Mouse (Mus musculus): ENCODE results near the gene Alpk1.

Alpk1 gene

DNA sequence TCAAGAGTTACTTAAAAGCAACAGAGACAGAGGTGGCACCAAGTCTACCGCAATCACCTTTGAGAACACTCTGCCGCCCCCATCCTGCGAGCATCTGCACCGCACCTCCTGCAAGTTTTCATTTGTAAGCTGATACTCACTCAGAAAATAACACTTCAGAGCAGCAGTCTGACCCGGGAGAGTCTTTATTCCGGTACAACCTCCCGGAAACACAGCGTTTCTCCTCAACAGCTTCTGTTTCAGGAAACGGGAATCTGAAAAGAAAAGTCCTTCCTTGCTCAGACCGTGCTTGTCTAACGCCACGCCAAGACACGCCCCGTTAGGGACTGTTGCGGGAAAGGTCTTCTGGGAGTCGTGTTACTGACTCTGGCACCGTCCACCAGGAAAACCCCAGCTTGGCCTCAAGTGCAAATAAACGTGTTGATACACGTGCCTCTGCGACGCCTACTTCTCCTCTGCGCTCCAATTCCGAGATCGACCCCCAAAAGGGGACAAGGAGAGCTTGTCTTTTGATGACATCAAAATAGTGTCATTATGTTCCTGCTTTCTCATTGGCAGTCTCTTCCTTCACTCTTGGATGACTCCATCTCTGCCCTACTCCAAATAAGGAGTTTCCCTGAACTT lies at the start of gene Alpk1:
Gene Alpk1, minus strand, starts transcription at position 507 of the 624 bp plus-strand sequence.
- peak; percentile 76 for DNase-seq (ENCODE audit: low spot score)

DNA sequence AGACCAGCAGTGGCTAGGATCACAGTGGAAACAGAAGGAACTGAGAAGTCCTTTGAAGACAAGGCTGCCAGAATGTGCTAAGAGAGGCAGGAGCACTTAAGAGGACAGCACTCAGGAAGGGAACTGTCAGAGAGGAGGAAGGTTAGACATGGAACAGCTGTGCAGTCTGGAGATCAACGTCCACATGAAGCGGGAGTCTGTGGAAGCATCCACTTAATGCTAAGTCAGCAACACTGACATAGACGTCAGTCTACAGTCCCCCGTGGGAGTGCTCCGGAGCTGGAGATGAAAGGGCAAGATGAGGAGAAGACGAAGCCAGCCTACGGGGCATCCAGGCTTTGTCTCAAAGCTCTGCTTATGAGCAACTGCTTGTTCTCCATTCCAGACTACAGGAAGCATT lies 46.8 kb upstream of the Alpk1 start:
- no peak for DNase-seq (ENCODE audit: low spot score)

DNA sequence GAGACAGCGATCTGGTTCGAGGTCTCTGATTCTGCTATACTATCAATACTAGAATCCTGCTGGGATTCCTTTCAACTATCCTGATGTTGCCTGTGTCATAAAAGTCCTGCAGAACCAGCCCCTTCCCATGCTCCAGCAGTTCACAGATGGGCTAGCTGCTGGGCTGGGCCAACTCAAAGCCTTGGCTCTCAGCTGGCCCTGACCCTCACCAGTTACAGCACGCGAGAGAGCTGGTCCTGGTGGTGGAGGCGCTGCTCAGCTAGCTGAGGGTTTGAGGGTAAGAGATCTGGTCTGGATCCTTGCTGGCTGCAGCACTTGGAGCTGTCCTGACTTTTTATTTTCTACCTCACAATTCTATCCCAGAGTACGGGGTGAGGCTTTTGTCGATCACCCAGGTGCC lies 46.2 kb upstream of the Alpk1 start:
- no peak for DNase-seq (ENCODE audit: low spot score)

DNA sequence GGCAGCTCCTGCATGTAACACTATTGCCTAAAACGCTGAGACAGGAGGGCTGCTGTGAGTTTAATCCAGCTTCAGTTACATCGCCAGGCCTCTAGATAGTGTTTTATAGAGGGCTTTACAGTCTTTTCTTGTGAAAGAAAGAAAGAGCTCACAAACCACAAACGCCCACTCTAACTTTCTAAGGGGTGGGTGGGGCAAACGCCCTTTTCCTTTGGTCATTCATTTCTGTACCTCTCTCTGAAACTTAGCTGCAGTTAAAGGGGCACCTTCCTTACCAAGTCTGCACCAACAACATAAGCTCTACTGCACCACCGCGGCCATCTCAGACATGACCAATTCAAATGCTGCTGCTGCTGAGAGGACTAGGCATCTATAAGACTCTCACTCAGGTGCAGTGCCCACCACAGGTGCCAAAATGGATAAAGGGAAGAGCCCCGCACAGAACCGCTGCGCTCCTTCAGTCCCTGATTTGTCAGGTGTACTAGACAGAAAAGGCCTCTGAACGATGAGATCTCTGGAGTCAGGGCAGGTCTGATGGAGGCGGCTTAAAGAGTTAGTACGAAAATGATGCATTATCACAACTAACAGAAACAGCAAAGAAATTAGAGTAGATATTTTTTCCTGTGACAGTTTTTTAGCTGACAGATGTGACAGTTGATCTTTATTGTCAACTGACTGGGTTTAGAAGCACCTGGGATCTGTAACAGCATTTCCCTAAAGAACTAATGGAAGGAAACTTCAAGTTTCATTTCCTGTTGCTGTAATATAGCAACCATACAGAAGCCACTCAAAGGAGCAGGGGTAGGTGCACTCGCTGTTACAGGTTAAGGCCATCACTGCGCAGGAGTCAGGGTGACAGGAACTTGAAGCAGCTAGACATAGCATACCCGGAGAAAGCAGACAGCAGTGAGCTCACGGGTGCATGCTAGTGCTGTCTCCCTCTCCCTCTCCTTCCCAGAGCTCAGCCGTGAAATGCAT lies 43.8 kb upstream of the Alpk1 start:
- DNase-seq (ENCODE audit: low spot score): no peak

DNA sequence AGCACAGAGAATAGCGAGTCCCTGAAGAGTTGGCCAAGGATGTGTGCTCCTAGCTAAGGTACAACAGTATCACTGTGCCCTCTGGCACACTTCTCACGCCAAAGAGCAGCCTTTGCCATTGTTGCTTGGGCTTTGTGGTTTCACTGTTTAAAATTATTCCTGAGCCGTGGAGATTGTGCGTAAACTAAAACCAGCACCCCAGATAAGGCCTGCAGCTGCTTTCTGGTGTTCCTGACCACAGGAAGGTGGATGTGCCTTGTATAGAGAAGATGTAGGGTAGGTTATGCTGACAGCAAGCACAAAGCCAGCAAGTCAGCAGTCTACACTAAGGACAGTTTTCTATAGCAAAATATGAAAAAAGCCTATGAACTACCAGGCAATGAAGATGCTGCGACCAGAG lies 40.9 kb upstream of the Alpk1 start:
- no peak for DNase-seq (ENCODE audit: low spot score)

DNA sequence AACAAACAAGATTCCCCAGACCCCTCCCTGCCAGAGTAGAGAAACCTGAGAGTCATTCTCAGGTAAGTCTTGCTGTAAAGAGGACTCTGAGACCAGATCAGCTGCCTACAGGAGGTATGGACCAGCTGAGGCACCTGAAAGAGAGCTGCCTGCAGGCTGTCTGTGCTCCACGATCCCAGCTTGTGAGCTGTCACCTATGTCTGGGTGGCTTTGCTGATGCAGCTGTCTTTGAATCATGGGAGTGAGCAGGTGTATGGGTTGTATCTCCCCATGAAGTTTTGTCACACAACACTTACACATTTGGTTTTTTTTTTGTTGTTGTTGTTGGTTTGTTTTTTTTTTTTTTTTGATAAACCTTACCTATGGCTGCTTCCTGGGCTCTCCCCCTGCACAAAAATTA lies 40.1 kb upstream of the Alpk1 start:
- no peak for DNase-seq (ENCODE audit: low spot score)

DNA sequence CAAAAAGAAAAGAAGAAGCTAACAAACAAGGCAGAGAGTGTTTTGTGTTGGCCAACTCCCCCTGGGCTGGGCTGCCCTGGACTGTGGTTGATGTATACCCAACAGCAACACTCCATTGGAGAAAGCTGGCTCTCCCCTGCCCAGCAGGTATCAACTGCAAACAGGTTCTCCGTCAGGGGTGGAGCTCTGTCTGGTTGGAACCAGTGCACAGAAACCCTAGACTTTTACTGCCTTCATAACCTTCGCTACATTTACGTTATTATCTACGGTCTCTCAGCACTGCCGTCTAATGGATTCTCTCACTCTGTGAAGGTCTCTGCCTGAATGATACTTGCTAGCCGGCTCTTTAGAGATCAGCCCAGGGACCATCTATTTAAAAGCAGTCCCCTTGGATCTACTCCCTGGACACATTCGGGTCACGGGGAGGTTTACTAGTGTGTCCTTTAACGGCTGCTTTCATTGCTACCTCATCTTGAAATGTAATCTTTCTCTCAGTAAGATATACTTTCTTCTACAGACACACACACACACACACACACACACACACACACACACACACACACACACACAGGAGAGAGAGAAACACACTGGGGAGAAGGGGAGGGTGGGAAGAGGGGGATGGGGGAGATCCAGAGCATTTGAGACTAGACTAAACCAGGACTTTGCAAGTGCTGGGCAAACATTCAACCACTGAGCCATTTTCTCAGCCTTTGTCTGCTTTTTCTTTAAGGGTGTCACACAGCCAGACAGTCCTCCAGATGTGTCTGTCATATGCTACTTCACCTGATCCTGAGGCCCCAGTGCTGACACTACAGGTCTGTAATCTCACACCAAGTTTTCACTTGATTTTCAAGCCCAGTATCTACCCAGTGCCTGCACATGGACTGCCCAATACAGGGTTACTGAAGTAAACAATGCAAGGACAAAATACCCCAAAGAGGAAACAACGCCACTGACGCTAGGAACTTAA lies 38.7 kb upstream of the Alpk1 start:
- DNase-seq (ENCODE audit: low spot score): no peak

DNA sequence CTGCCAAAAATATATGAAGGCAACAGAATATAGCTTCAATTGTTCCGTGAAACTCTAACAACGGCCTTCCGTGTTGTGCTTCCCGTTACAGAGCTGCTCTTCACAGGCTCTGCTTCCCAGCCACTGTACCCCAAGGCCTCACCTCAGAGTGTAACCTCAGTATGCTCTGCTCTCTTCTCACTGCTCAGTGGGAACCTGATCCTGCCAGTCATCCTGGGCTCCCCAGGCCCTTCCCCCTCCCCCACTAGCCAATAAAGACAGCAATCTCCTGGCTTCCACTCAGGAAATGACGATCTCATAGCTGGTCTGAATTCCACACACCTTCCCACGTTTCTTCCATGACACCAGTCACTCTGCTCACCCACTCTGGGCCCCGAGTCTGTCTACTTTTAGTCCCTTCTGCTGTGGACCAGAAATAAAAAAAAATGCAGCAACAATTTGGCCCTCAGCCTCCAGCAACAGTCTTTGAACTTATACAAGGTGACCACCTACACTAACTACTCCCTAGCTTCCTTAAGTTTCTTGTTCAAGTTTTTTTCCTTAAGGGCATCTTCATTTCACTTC lies 36.9 kb upstream of the Alpk1 start:
- no peak for DNase-seq (ENCODE audit: low spot score)

DNA sequence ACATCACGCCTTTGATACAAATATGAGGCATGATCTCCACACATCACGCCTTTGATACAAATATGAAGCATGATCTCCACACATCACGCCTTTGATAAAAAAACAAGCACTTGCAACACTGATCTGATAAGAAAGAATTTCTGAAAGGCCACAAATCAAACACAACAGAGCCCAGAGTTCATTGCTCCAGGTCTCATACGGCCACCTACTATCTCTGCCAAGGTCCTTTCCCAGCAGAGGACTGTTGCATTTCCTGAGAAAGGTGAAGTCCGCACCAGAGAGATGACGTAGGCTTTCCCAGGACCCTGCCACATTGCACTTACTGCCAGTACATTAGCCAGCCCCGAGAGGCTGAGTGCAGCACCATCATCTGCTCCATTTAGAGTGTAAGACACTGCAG lies 28.8 kb upstream of the Alpk1 start:
- DNase-seq (ENCODE audit: low spot score): no peak

DNA sequence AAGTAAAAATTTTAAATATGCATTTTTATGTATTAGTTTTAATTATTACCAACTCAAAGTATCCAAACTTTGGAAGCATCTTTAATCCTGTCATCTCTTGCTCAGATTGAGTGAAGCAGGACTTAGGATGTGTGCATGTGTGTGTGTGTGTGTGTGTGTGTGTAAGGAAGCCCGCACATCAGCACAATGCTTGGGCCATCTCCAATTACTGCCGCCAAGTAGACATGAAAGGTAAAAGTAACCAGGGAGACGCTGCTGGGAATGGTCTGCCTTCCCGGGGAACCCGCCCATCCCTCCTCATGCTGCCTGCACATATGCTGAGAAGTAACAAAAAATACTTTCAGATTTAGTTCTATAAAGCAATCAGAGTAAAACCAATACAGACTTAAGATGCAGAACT lies 27.5 kb upstream of the Alpk1 start:
- peak; percentile 37 for DNase-seq (ENCODE audit: low spot score)

DNA sequence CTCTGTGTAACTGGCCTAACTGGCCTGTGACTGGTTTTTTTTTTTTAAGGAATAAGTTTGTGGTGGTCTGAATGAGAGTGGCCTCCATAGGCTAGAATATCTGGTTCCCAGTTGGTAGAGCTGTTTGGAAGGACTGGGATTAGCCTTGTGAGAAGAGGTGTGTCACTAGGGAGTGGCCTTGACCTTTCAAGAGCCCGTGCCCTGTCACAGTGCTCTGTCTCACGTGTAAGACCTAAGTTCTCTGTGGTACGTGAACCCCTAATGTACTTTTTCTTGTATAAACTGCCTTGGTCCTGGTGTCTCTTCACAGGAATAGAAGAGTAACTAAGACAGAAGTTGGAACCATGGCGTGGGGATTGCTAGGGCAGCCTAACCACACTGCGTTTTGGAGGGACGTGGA lies 25.7 kb upstream of the Alpk1 start:
- DNase-seq (ENCODE audit: low spot score): no peak

DNA sequence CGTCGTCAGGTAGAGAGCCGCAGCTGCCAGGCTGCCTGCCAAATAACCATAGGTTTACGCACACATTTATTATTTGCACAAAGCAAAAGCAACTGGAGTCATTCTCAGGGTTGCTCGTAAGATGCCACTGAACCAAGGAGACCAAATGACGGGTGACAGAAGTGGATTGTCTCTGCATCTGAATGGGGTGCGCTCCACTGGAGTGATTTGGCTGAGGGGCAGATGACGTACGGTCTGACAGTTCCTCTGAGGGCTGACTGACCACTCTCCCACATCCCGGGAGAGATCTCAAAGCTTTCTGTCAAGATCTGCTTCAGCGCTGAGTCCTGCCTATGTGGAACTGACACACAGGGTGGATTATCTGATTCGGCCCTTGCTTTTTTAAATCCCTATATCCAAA lies 24.7 kb upstream of the Alpk1 start:
- peak; percentile 2 for DNase-seq (ENCODE audit: low spot score)

DNA sequence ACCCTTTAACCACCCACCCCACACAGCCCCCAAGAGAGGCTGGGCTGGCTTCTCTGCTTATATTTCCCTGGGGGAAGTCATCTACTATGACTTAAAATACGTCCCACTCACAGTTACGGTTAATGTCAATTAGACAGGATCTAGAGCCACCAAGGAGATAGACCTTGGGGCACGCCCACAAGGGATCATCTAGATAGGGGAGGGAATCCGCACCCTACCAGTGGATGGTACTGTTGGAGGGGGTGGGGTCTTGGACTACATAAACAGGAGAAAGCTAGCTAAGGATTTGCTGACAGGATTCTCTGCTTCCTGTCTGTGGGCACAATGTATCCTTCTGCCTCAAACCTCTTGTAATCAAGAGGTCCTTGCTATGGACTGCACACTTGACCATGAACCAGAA lies 24.1 kb upstream of the Alpk1 start:
- DNase-seq (ENCODE audit: low spot score): peak; percentile 1

DNA sequence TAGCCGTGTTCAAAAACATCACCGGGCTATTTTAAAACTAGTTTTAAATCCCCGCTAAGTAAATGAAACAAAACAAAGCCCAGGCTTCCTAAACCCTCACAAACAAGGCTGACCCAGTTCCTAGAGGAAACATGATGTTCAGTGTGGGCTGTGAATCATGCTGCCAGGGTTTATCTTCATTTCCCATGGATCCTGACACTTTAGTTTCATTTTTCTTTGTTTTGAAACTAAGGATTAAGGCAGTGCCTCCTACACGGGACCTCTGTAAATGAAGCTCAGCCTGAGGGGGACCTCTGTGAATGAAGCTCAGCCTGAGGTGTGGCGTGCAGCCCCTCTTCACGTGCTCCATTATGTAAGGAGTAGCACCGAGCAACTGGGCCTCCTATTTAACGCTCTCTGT lies 22.5 kb upstream of the Alpk1 start:
- DNase-seq (ENCODE audit: low spot score): no peak

DNA sequence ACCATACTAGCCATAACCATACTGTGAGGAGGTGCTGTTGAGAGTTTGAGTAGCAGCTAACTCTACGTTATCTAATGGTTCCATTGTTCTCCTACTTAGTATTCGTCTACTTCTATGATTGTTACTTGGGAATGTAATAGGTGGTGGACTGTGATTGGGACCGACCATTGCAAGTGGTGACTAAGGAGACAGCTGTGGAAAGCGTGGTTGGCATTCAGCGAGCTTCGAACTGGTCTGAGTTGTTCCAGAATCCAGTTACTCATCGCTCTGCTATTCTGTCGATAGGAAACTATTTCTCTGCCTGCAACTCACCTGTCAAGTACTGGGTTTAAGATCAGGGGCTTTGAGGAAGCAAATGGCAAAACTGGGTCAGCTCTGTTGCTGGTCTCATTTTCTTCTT lies 20.8 kb upstream of the Alpk1 start:
- peak; percentile 2 for DNase-seq (ENCODE audit: low spot score)

DNA sequence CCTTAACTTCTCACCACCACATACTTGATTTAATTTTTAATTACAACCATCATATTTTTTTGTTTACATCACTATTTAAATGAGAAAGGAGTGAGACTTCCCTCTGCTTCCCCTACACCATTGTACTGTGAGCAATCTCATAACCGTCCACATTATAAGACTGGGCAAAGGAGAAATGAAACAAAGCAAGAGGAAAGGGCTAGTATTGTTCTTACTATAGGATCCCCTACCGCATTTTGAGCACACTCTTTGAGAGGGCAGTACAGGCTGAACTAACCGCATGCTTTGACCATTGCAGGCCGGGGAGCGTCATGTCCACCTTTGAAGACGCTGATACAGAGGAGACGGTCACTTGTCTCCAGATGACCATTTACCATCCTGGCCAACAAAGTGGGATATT lies 15.9 kb upstream of the Alpk1 start:
- DNase-seq (ENCODE audit: low spot score): no peak

DNA sequence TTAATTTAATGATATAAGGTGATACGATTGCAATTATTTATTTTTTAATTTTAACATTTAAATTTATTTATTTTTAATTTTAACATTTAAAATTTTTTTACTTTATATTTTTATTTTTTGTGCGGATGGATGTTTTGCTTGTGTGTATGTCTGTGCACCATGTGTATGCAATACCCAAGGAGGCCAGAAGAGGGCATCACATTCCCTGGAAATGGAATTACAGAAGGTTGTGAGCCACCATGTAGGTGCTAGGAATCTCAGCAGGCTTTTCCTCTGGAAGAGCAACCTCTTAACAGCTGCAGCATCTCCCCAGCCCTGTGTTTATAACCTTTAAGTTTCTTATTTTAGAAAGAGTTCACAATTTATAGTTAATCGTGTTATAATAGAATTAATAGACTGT lies 15.4 kb upstream of the Alpk1 start:
- DNase-seq (ENCODE audit: low spot score): no peak

DNA sequence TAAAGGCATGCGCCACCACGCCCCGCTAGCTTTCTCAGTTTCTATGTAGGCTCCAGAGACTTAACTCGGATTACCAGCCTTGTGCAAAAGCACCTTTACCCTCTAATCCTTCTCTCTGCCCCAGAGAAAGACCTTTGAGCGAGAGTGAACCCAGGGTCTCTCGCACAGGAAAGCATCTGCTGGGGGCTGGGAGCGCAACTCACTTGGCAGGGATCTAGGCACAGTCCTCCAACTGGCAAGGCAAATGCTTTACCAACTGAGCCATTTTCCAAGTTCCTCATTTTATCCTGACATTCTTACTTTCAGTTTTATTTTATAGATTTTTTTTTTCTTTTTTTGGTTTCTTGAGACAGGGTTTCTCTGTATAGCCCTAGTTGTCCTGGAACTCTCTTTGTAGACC lies 12.7 kb upstream of the Alpk1 start:
- DNase-seq (ENCODE audit: low spot score): no peak

DNA sequence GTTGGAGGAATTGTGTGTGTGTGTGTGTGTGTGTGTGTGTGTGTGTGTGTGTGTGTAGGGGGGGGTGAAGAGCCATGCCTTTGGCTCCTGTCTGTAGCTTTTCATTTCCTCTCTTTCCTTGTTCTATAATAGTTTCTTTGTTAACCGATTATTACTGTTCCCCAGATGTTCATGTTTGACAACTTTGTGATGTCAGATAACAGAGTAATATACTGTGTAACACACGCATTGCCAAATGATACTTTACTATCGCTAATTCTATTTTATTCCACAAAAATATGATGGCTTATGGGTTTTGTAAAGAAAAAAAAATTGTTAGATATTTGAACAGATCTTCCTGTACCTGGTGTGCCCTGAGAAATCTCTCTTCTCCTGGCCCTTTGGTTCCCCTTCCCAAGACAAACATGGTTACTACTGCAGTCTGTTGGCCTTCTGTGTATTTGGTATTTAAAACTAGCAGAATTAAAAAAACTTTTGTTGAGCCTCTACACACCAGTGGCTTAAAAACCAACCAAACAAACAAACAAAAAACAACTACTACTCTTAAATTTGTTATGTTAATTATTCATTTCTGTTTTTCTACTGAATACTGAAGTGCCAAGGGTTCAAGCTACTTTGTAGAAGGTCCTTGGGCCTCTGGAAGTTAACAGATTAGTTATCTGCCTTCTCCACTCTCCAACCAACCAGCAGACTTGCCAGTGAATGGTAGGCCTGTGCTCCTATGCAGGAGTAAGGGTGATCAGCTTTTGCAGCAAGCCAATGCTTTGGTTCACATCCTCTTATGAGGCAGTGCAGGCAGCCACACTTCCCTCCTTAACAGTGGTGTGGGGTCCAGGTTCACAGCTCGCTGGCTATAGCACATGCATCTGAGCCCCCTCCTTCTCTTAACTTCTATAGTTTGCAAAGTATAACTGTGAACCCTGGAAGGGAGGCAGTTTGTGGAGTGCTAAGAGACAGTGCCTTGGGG lies 11.6 kb upstream of the Alpk1 start:
- no peak for DNase-seq (ENCODE audit: low spot score)

DNA sequence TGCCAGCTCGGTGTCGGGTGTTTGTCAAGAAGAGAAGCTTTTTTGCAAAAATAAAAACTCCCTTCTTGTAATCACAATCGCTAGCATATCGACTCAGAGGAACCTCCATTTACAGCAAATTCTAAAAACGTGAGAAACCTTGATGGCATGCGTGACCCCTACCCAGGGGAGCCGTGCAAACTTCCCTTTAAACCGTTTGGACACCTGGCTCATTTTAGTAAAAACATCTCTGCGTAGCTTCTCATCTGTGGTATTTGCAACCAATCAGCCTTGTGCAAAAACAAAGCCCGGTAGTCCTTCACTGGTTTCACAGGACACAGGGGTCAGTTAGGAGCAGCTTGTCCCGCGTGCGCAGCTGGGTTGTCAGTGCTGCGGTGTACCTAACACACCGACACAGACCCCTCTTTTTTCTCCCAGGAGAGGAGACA lies 10.7 kb upstream of the Alpk1 start:
- DNase-seq (ENCODE audit: low spot score): peak; percentile 33
